Mouse (Mus musculus) liver, adult 2 months (tissue): Measurements from ENCODE around the gene Fmo2. TPM values are rescaled to one million over a fixed set of nuclear protein-coding genes. Genes with fewer than 3 reads are reported as not detected.

ENCODE experiments used
- DNase-seq: peaks from one replicate; pipeline ENCODE4 v3.0.0-alpha.2; 2011; ENCODE audit warnings: low read depth, low spot score; ENCODE audit errors: extremely low read depth
- H3K27ac ChIP-seq: fragments of 200-500 bp; replicated peaks from 2 replicates; pipeline ENCODE4 v1.5.1; 2012; ENCODE audit warnings: low read depth, mild to moderate bottlenecking, control low read depth, inconsistent platforms, low read length; ENCODE audit not compliant: insufficient read depth
- H3K27me3 ChIP-seq: fragments of 200-500 bp; 2 replicates; pipeline ENCODE4 v1.6.1; 2012; ENCODE audit warnings: mild to moderate bottlenecking, moderate library complexity, low read length, inconsistent platforms; ENCODE audit not compliant: control insufficient read depth, insufficient read depth
- H3K36me3 ChIP-seq: fragments of 200-500 bp; 2 replicates; pipeline ENCODE4 v1.6.1; 2012; ENCODE audit warnings: low read length, inconsistent platforms; ENCODE audit not compliant: control insufficient read depth, insufficient read depth
- H3K4me1 ChIP-seq: fragments of 200-500 bp; 2 replicates; pipeline ENCODE4 v1.6.1; 2011; ENCODE audit warnings: low read length; ENCODE audit not compliant: control insufficient read depth, insufficient read depth
- H3K4me3 ChIP-seq: fragments of 200-500 bp; 2 replicates; pipeline ENCODE4 v1.5.1; 2011; ENCODE audit warnings: low read depth, mild to moderate bottlenecking, control low read depth, low read length, moderate library complexity; ENCODE audit not compliant: insufficient read depth
- H3K79me2 ChIP-seq: fragments of 200-500 bp; 2 replicates; pipeline ENCODE4 v1.6.1; 2012; ENCODE audit warnings: inconsistent platforms, mild to moderate bottlenecking, low read length, moderate library complexity; ENCODE audit not compliant: control insufficient read depth, insufficient read depth
- H3K9ac ChIP-seq: fragments of 200-500 bp; 2 replicates; pipeline ENCODE4 v1.6.1; 2012; ENCODE audit warnings: low read depth, mild to moderate bottlenecking, control low read depth, inconsistent platforms, low read length
- CTCF ChIP-seq: fragments of 200-500 bp; IDR thresholded peaks from 2 replicates; pipeline ENCODE4 v1.5.1; 2011; ENCODE audit warnings: low read depth, low read length, control low read depth
- POLR2A ChIP-seq: fragments of 200-500 bp; IDR thresholded peaks from 2 replicates; pipeline ENCODE4 v1.6.1; 2011; ENCODE audit warnings: low read length, control low read depth; ENCODE audit not compliant: insufficient read depth; ENCODE audit errors: extremely low read depth
- WGBS: fragments of 180-500 bp; shearing (Covaris S2); methylation state at CpG from one replicate; pipeline ENCODE4 v1.1.7; 2018; 5-methylcytosine and 5-hydroxymethylcytosine counted together
- polyA plus RNA-seq: library from polyadenylated mRNA; depleted of rRNA; stranded (reverse); fragments of >200 nt; gene quantifications from 2 replicates; pipeline ENCODE4 v1.2.3, GENCODE M21; 2012
- total RNA-seq: library from RNA; depleted of rRNA; stranded (reverse); fragments of >200 nt; gene quantifications from 2 replicates; pipeline ENCODE4 v1.2.3, GENCODE M21; 2014

The Fmo2 gene
- total and polyA plus RNA-seq, 2 experiments, result 7.8 to 52.6 TPM

DNA sequence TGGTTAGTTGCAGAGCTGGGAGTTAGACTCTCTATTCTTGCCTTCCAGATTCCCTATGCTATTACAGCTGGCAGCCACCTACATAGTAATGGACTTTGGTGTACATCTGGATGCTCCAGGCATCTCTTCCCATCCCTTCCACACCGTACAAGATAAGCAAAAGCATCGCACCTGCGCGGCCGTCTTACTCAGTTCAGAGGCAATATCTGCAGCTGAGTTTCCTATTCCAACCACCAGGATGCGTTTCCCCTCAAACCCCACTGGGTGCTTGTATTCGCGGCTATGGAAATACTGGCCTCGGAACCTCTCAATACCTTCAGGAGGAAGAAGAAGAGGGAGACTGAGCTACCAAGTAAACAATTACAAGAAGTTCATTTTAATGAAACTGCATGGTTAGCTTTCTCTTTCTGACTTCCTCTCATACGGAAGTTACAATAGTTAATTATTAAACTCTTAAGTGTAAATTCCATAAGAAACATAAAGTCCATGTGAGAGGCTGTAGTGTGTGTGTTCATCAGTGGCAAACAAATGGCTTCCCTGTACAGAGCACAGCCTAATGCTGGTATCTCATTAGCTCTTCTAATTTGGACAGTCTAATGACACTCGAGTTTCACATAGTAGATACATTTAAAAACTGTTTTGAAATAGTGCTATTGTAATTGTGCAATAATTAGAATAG lies 12.2 kb downstream of the Fmo2 start:
- Histone ChIP-seq H3K27ac (no peak overlapping the region), H3K4me1 (no peaks in the 10 kb centered on the region), H3K79me2 (no peaks in the 10 kb centered on the region), H3K27me3 (no peaks in the 10 kb centered on the region), H3K9ac (no peak overlapping the region), H3K4me3 (no peak overlapping the region), H3K36me3 (0 out of 2 replicates have a peak, but pooled peaks cover 3% of the 10 kb centered on the region)
- DNase-seq, result no peak
- WGBS, result 60% methylated on average over 11 of the region's 11 CpGs
- TF ChIP-seq CTCF, result no peak
- TF ChIP-seq POLR2A, result no peak

DNA sequence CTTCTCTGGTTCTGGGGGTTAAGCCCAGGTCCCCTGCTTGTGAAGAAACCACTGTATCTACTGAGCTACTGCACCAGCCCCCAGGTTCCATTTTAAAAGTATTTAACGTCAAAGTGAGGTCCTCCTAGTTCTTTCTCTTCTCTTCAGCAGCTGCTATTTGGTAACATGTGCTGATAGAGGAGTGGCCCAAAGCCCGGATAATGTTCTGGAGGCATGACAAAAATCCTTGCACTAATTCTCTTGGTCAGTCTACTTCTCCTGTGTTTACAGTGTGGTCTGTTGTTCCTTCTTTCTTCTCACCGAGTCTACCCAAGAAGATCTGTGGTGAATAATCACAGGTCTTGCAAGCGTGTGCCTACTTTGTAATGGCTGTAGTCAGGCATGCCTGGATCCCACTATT lies 15.8 kb downstream of the Fmo2 start:
- 58% methylated on average over 4 of the region's 4 CpGs for WGBS
- Histone ChIP-seq H3K79me2 (no peaks in the 10 kb centered on the region), H3K36me3 (0 out of 2 replicates have a peak, but pooled peaks cover 2% of the 10 kb centered on the region), H3K4me3 (no peak overlapping the region), H3K27me3 (no peaks in the 10 kb centered on the region), H3K4me1 (peaks cover 3% of the 10 kb centered on the region; the same call in 1 of the 2 replicates), H3K27ac (no peak overlapping the region), H3K9ac (no peak overlapping the region)
- TF ChIP-seq POLR2A (no peak), CTCF (no peak)
- DNase-seq, result peak; percentile 25

DNA sequence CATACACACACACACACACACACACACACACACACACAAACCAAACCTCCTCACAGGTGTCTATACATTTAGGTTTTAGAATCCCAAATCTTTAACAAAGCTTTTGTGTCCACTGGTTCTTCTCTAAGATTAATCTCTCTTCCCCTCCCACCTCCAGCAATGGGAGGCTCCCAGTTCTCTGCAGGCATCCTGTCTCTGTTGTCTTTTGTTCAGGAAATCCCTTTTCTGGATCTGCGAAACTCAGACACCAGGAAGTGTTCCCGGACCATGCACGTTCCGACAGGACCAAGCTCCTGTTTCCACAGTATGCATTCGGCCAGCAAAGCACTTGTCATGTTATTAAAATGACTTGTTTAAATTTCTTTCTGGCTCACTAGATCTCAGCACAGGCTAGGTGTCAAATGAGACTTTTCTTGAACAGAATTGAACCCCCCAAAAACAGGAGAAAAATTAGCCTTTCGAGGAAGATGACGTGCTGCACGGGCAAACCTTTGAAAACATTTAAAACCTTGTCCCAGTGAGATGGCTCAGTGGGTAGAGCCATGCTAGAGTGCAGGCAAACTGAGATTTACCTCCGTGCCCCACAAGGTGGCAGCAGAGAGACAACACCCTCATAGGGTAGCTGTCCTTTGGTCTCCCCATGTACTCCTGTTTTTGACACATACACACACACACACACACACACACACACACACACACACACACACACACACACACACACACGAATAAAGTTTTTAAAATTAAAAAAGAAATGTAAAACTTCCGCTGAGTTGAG lies 18.7 kb downstream of the Fmo2 start:
- DNase-seq, result peak; percentile 48
- no peaks in the 10 kb centered on the region for H3K27me3 ChIP-seq
- no peaks in the 10 kb centered on the region for H3K79me2 ChIP-seq
- H3K9ac ChIP-seq, result no peak overlapping the region
- peaks cover 3% of the 10 kb centered on the region; the same call in 1 of the 2 replicates for H3K4me1 ChIP-seq
- no peak overlapping the region for H3K27ac ChIP-seq
- H3K4me3 ChIP-seq, result no peak overlapping the region
- WGBS, result 54% methylated on average over 11 of the region's 11 CpGs
- TF ChIP-seq CTCF, result peak; percentile 83
- no peak for TF ChIP-seq POLR2A
- 0 out of 2 replicates have a peak, but pooled peaks cover 1% of the 10 kb centered on the region for H3K36me3 ChIP-seq

DNA sequence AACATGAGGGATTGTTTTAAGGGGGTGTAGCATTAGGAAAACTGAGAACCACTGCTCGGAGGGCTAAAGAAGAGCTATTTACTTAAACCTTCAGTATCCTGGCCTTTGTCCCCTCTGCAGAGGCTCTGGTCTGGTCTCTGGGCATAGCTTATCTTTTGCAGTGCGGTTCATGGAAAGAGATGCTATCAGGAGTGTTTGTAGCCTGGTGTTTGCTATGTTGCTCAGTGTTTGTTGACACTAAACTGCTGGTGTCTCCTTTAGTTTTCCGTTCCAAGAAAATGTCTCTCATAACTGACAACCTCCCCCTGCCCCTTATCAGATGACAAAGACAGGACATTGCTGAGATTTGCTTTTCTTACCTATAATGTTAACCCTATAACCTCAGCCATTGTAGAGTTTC lies 23.4 kb downstream of the Fmo2 start:
- Histone ChIP-seq H3K27me3 (no peaks in the 10 kb centered on the region), H3K4me1 (peaks cover 10% of the 10 kb centered on the region; the same call in 1 of the 2 replicates), H3K4me3 (no peak overlapping the region), H3K27ac (no peak overlapping the region), H3K79me2 (no peaks in the 10 kb centered on the region), H3K9ac (no peak overlapping the region), H3K36me3 (0 out of 2 replicates have a peak, but pooled peaks cover 1% of the 10 kb centered on the region)
- no peak for TF ChIP-seq CTCF
- 20% methylated on average over 3 of the region's 3 CpGs for WGBS
- DNase-seq, result peak; percentile 68

DNA sequence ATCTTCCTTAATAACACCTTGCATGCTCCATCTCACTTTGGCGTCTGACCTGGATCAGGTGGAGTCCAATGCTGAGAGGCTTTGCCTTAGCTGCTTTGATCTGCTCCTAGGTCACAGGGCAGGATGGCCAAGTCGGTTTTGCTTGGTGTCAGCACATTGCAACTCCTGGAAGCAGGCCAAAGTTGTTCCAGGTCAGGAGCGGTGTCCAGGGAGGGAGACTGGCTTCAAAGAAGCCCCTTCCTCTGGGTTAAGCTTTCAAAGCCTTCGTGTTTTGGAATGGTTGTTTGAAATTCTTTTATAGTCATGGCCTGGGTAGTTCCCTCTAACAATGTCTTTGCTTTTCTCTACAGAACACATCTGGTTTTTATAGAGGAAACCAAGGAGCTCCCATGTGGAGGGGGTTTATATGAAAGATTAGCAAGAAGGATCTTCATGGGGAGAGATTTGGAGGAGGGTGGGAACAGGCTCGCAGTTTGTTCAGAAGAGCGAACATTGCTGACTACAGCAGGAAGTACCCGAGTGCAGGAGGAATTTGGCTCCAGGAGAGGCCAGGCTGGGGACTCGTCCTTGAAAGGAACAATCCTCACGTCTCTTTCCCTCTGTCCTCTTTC lies 26.7 kb downstream of the Fmo2 start:
- Histone ChIP-seq H3K27ac (no peak overlapping the region), H3K27me3 (no peaks in the 10 kb centered on the region), H3K36me3 (no peaks in the 10 kb centered on the region), H3K4me3 (no peak overlapping the region), H3K79me2 (no peaks in the 10 kb centered on the region), H3K4me1 (peaks cover 12% of the 10 kb centered on the region; the same call in 1 of the 2 replicates), H3K9ac (no peak overlapping the region)
- no peak for TF ChIP-seq POLR2A
- TF ChIP-seq CTCF, result no peak
- DNase-seq, result peak; percentile 83
- WGBS, result 10% methylated on average over 9 of the region's 9 CpGs
